ENCODE assay signal across 8 mouse cellular contexts in genomic region chr17:24745526-24746497, GRCm38 (mm10). TPM values are rescaled to one million over a fixed set of nuclear protein-coding genes. Genes with fewer than 3 reads are reported as not detected.
A peak's percentile ranks its signal among the peaks of the same experiment; 100 is the strongest.
DNase-seq lines count a peak whose midpoint lies in the region; ATAC-seq and TF ChIP-seq lines count a peak whose summit lies in the region.

No protein-coding gene starts in this region.

- no peaks in the 10 kb centered on the region for H3K9me3 ChIP-seq in heart, postnatal 0 days (replicated peaks; ENCODE audit: control insufficient read depth, low read length)
- H3K9me3 ChIP-seq in liver, embryonic 14.5 days (ENCODE audit: control insufficient read depth, low read length), result no peaks in the 10 kb centered on the region
- no peaks in the 10 kb centered on the region for H3K9me3 ChIP-seq in neural tube, embryonic 13.5 days
- H3K9me3 ChIP-seq in stomach, postnatal 0 days (ENCODE audit: control insufficient read depth, low read length), result no peaks in the 10 kb centered on the region

- TF ChIP-seq CTCF in bone marrow macrophage, adult 2 months (IDR thresholded peaks at IDR 0.05; ENCODE audit: low read depth, low read length), result peak; percentile 79
- peak; percentile 93 for TF ChIP-seq CTCF in heart, postnatal 0 days (IDR thresholded peaks at IDR 0.05; ENCODE audit: low read depth)
- TF ChIP-seq CTCF in liver, embryonic 14.5 days (IDR thresholded peaks at IDR 0.05; ENCODE audit: low read depth), result peak; percentile 93
- peak; percentile 97 for TF ChIP-seq CTCF in stomach, postnatal 0 days (IDR thresholded peaks at IDR 0.05; ENCODE audit: low read depth)

- peak; percentile 70 for DNase-seq in fibroblast of lung, adult 2 months (ENCODE audit: low read depth)
- DNase-seq in heart, postnatal 0 days (ENCODE audit: low spot score), result peak; percentile 89
- DNase-seq in kidney, postnatal 36 days, result peak; percentile 87 to 92
- peak; percentile 62 to 74 (median 65) for DNase-seq in liver, embryonic 14.5 days (ENCODE audit: low read depth in 3 of 3, low spot score in 3 of 3)
- peak; percentile 82 for DNase-seq in stomach, postnatal 0 days (ENCODE audit: low spot score)

- no peak for TF ChIP-seq EP300 in heart, postnatal 0 days (IDR thresholded peaks at IDR 0.05; ENCODE audit: low read depth)
- TF ChIP-seq EP300 in liver, embryonic 14.5 days (IDR thresholded peaks at IDR 0.05; ENCODE audit: low read depth), result no peak
- TF ChIP-seq EP300 in stomach, postnatal 0 days (optimal IDR thresholded peaks at IDR 0.05), result no peak

- no peak overlapping the region for H3K4me2 ChIP-seq in heart, postnatal 0 days (ENCODE audit: low read depth, low read length)
- no peak overlapping the region for H3K4me2 ChIP-seq in liver, embryonic 14.5 days (ENCODE audit: low read depth)
- H3K4me2 ChIP-seq in neural tube, embryonic 13.5 days, result no peak overlapping the region
- H3K4me2 ChIP-seq in stomach, postnatal 0 days (replicated peaks; ENCODE audit: low read depth), result no peak overlapping the region

- 19% methylated on average over 7 of the region's 7 CpGs for WGBS in heart, postnatal 0 days
- WGBS in liver, embryonic 14.5 days (ENCODE audit: insufficient replicate concordance), result 17% methylated on average over 7 of the region's 7 CpGs
- 22% methylated on average over 7 of the region's 7 CpGs for WGBS in neural tube, embryonic 13.5 days
- whole genome bisulfite sequencing in stomach, postnatal 0 days, result 16% methylated on average over 7 of the region's 7 CpGs

- H3K4me3 ChIP-seq in bone marrow macrophage, adult 2 months (ENCODE audit: insufficient read depth, low read length), result no peak overlapping the region
- no peak overlapping the region for H3K4me3 ChIP-seq in heart, postnatal 0 days (ENCODE audit: low read depth, low read length)
- no peak overlapping the region for H3K4me3 ChIP-seq in liver, embryonic 14.5 days (ENCODE audit: insufficient read depth in 1 of 2, low read depth in 2 of 2, low read length in 2 of 2)
- H3K4me3 ChIP-seq in neural tube, embryonic 13.5 days, result no peak overlapping the region
- no peak overlapping the region for H3K4me3 ChIP-seq in stomach, postnatal 0 days (ENCODE audit: low read depth, low read length)

- H3K27ac ChIP-seq in bone marrow macrophage, adult 2 months (ENCODE audit: insufficient read depth, low read depth, low read length), result no peak overlapping the region
- H3K27ac ChIP-seq in heart, postnatal 0 days (ENCODE audit: low read depth), result no peak overlapping the region
- no peak overlapping the region for H3K27ac ChIP-seq in liver, embryonic 14.5 days
- no peak overlapping the region for H3K27ac ChIP-seq in neural tube, embryonic 13.5 days (replicated peaks)
- no peak overlapping the region for H3K27ac ChIP-seq in stomach, postnatal 0 days (replicated peaks)

- TF ChIP-seq POLR2A in bone marrow macrophage, adult 2 months (IDR thresholded peaks at IDR 0.05; ENCODE audit: borderline replicate concordance, low read depth, low read length), result no peak

- H3K4me1 ChIP-seq in bone marrow macrophage, adult 2 months (ENCODE audit: control insufficient read depth, insufficient read depth, low read length), result peaks cover 18% of the 10 kb centered on the region
- H3K4me1 ChIP-seq in heart, postnatal 0 days (ENCODE audit: control insufficient read depth, insufficient read depth), result no peaks in the 10 kb centered on the region
- 0 out of 4 replicates have a peak, but pooled peaks cover 0 to 3% of the 10 kb centered on the region in 2 experiments for H3K4me1 ChIP-seq in liver, embryonic 14.5 days (replicated peaks; ENCODE audit: control insufficient read depth in 2 of 2, insufficient read depth in 2 of 2, low read length in 1 of 2)
- H3K4me1 ChIP-seq in neural tube, embryonic 13.5 days (replicated peaks), result peaks cover 3% of the 10 kb centered on the region; the same call in 1 of the 2 replicates
- no peaks in the 10 kb centered on the region for H3K4me1 ChIP-seq in stomach, postnatal 0 days (replicated peaks; ENCODE audit: control insufficient read depth, insufficient read depth)

- H3K36me3 ChIP-seq in heart, postnatal 0 days (replicated peaks; ENCODE audit: control insufficient read depth, insufficient read depth, low read length), result peaks cover 17% of the 10 kb centered on the region
- H3K36me3 ChIP-seq in liver, embryonic 14.5 days (replicated peaks; ENCODE audit: control insufficient read depth, insufficient read depth, low read depth), result no peaks in the 10 kb centered on the region
- H3K36me3 ChIP-seq in neural tube, embryonic 13.5 days, result peaks cover 9% of the 10 kb centered on the region
- peaks cover 10% of the 10 kb centered on the region; the same call in 1 of the 2 replicates for H3K36me3 ChIP-seq in stomach, postnatal 0 days (ENCODE audit: control insufficient read depth, insufficient read depth, low read length)

- ATAC-seq in CD4-positive, CD25-positive, alpha-beta regulatory T cell, adult 4 months, result peak; percentile 86
- peak; percentile 87 for ATAC-seq in heart, postnatal 0 days (ENCODE audit: insufficient read depth, low read depth)
- ATAC-seq in liver, embryonic 14.5 days (ENCODE audit: insufficient read depth), result peak; percentile 44; the same call in 1 of the 2 replicates
- ATAC-seq in neural tube, embryonic 13.5 days (ENCODE audit: low read depth), result peak; percentile 88
- peak; percentile 77 for ATAC-seq in stomach, postnatal 0 days (ENCODE audit: low FRiP score, low TSS enrichment)

- H3K9ac ChIP-seq in heart, postnatal 0 days (replicated peaks; ENCODE audit: low read depth, low read length), result no peak overlapping the region
- H3K9ac ChIP-seq in liver, embryonic 14.5 days (replicated peaks), result no peak overlapping the region
- peak overlapping the region; percentile 22; the same call in 1 of the 2 replicates for H3K9ac ChIP-seq in neural tube, embryonic 13.5 days
- no peak overlapping the region for H3K9ac ChIP-seq in stomach, postnatal 0 days (ENCODE audit: low read length)

- H3K27me3 ChIP-seq in heart, postnatal 0 days (ENCODE audit: control insufficient read depth, insufficient read depth, low read length), result peaks cover 15% of the 10 kb centered on the region
- H3K27me3 ChIP-seq in liver, embryonic 14.5 days (ENCODE audit: control insufficient read depth, insufficient read depth, low read length), result peaks cover 11% of the 10 kb centered on the region
- peaks cover 34% of the 10 kb centered on the region for H3K27me3 ChIP-seq in neural tube, embryonic 13.5 days
- H3K27me3 ChIP-seq in stomach, postnatal 0 days (ENCODE audit: control insufficient read depth, insufficient read depth, low read length), result no peaks in the 10 kb centered on the region

RNA-seq across cellular contexts. Expression of gene Hs3st6, which starts 7.0 kb away (rescaled TPM):
- not detected for polyA plus RNA-seq in CD4-positive, CD25-positive, alpha-beta regulatory T cell, adult 4 months (2017; shearing (Covaris generic))
- not detected in 2 replicates for polyA plus RNA-seq in bone marrow macrophage, adult 2 months (2012; ENCODE audit: insufficient read depth, insufficient read length, missing spikeins)
- 0.23 and 3.4 TPM in 2 replicates for total RNA-seq in heart, postnatal 0 days (2014; rRNA removed; ENCODE audit: low replicate concordance)
- polyA plus RNA-seq in heart, postnatal 0 days (2015; fragmentation: Nextera tagmentation; extraction: Ambion mirVana), result 0.14 TPM in 2 replicates
- polyA plus RNA-seq in liver, embryonic 14.5 days (2012; rRNA removed), result 0.03 and 0.06 TPM in 2 replicates
- polyA plus RNA-seq in liver, embryonic 14.5 days (2014; fragmentation: Nextera tagmentation; extraction: Ambion mirVana), result not detected in 2 replicates
- 0.39 and 0.59 TPM in 2 replicates for polyA plus RNA-seq in neural tube, embryonic 13.5 days (2015; fragmentation: Nextera tagmentation; extraction: Ambion mirVana)
- 1.4 and 1.8 TPM in 2 replicates for polyA plus RNA-seq in stomach, postnatal 0 days (2015; fragmentation: Nextera tagmentation; extraction: Ambion mirVana)

RNA-seq across cellular contexts. Expression of gene Msrb1, which starts 9.4 kb away (rescaled TPM):
- polyA plus RNA-seq in CD4-positive, CD25-positive, alpha-beta regulatory T cell, adult 4 months (2017; shearing (Covaris generic)), result 10 to 100 TPM; 29.3 to 30.1 TPM
- 214 and 223 TPM in 2 replicates for polyA plus RNA-seq in bone marrow macrophage, adult 2 months (2012; ENCODE audit: insufficient read depth, insufficient read length, missing spikeins)
- 28.5 and 41.1 TPM in 2 replicates for total RNA-seq in heart, postnatal 0 days (2014; rRNA removed; ENCODE audit: low replicate concordance)
- 48.7 and 55.7 TPM in 2 replicates for polyA plus RNA-seq in heart, postnatal 0 days (2015; fragmentation: Nextera tagmentation; extraction: Ambion mirVana)
- 18.3 and 25.4 TPM in 2 replicates for polyA plus RNA-seq in liver, embryonic 14.5 days (2012; rRNA removed)
- 28.8 and 28.9 TPM in 2 replicates for polyA plus RNA-seq in liver, embryonic 14.5 days (2014; fragmentation: Nextera tagmentation; extraction: Ambion mirVana)
- polyA plus RNA-seq in neural tube, embryonic 13.5 days (2015; fragmentation: Nextera tagmentation; extraction: Ambion mirVana), result 26.5 and 29.4 TPM in 2 replicates
- polyA plus RNA-seq in stomach, postnatal 0 days (2015; fragmentation: Nextera tagmentation; extraction: Ambion mirVana), result 51.7 and 54.2 TPM in 2 replicates

RNA-seq across cellular contexts. Expression of gene Rpl3l, which starts 18.2 kb away (rescaled TPM):
- polyA plus RNA-seq in CD4-positive, CD25-positive, alpha-beta regulatory T cell, adult 4 months (2017; shearing (Covaris generic)), result not detected
- polyA plus RNA-seq in bone marrow macrophage, adult 2 months (2012; ENCODE audit: insufficient read depth, insufficient read length, missing spikeins), result not detected in 2 replicates
- total RNA-seq in heart, postnatal 0 days (2014; rRNA removed; ENCODE audit: low replicate concordance), result 0.54 and 2.1 TPM in 2 replicates
- 7.2 TPM in 2 replicates for polyA plus RNA-seq in heart, postnatal 0 days (2015; fragmentation: Nextera tagmentation; extraction: Ambion mirVana)
- polyA plus RNA-seq in liver, embryonic 14.5 days (2012; rRNA removed), result 0.03 TPM in 1 of 2 replicates, not detected in the other
- not detected in 2 replicates for polyA plus RNA-seq in liver, embryonic 14.5 days (2014; fragmentation: Nextera tagmentation; extraction: Ambion mirVana)
- polyA plus RNA-seq in neural tube, embryonic 13.5 days (2015; fragmentation: Nextera tagmentation; extraction: Ambion mirVana), result not detected in 2 replicates
- 0.23 and 0.28 TPM in 2 replicates for polyA plus RNA-seq in stomach, postnatal 0 days (2015; fragmentation: Nextera tagmentation; extraction: Ambion mirVana)

RNA-seq across cellular contexts. Expression of gene Ndufb10, which starts 21.5 kb away (rescaled TPM):
- polyA plus RNA-seq in CD4-positive, CD25-positive, alpha-beta regulatory T cell, adult 4 months (2017; shearing (Covaris generic)), result 100 to 1,000 TPM; 227 to 245 TPM
- polyA plus RNA-seq in bone marrow macrophage, adult 2 months (2012; ENCODE audit: insufficient read depth, insufficient read length, missing spikeins), result 164 and 191 TPM in 2 replicates
- total RNA-seq in heart, postnatal 0 days (2014; rRNA removed; ENCODE audit: low replicate concordance), result 434 and 667 TPM in 2 replicates
- polyA plus RNA-seq in heart, postnatal 0 days (2015; fragmentation: Nextera tagmentation; extraction: Ambion mirVana), result 1,293 and 1,354 TPM in 2 replicates
- polyA plus RNA-seq in liver, embryonic 14.5 days (2012; rRNA removed), result 84.0 and 162 TPM in 2 replicates
- polyA plus RNA-seq in liver, embryonic 14.5 days (2014; fragmentation: Nextera tagmentation; extraction: Ambion mirVana), result 207 and 216 TPM in 2 replicates
- polyA plus RNA-seq in neural tube, embryonic 13.5 days (2015; fragmentation: Nextera tagmentation; extraction: Ambion mirVana), result 261 and 273 TPM in 2 replicates
- 256 and 269 TPM in 2 replicates for polyA plus RNA-seq in stomach, postnatal 0 days (2015; fragmentation: Nextera tagmentation; extraction: Ambion mirVana)

RNA-seq across cellular contexts. Expression of gene Rps2, which starts 27.9 kb away (rescaled TPM):
- 100 to 1,000 TPM; 608 to 780 TPM for polyA plus RNA-seq in CD4-positive, CD25-positive, alpha-beta regulatory T cell, adult 4 months (2017; shearing (Covaris generic))
- polyA plus RNA-seq in bone marrow macrophage, adult 2 months (2012; ENCODE audit: insufficient read depth, insufficient read length, missing spikeins), result 685 and 784 TPM in 2 replicates
- total RNA-seq in heart, postnatal 0 days (2014; rRNA removed; ENCODE audit: low replicate concordance), result 2,967 and 2,982 TPM in 2 replicates
- 722 and 767 TPM in 2 replicates for polyA plus RNA-seq in heart, postnatal 0 days (2015; fragmentation: Nextera tagmentation; extraction: Ambion mirVana)
- polyA plus RNA-seq in liver, embryonic 14.5 days (2012; rRNA removed), result 2,096 and 2,246 TPM in 2 replicates
- 1,219 and 1,250 TPM in 2 replicates for polyA plus RNA-seq in liver, embryonic 14.5 days (2014; fragmentation: Nextera tagmentation; extraction: Ambion mirVana)
- polyA plus RNA-seq in neural tube, embryonic 13.5 days (2015; fragmentation: Nextera tagmentation; extraction: Ambion mirVana), result 759 and 773 TPM in 2 replicates
- 1,081 and 1,135 TPM in 2 replicates for polyA plus RNA-seq in stomach, postnatal 0 days (2015; fragmentation: Nextera tagmentation; extraction: Ambion mirVana)
